Mouse (Mus musculus): ENCODE measurements around the gene Tmem185b.
A peak's percentile ranks its signal among the peaks of the same experiment; 100 is the strongest.

Gene Tmem185b

GRCm38 (mm10) chr1:119503181-119503580 is 22.8 kb upstream of the Tmem185b start:
- no peak for DNase-seq (ENCODE audit: low read depth)

GRCm38 (mm10) chr1:119503808-119504207 is 22.2 kb upstream of the Tmem185b start:
- no peak for DNase-seq (ENCODE audit: low read depth)

- DNase-seq (ENCODE audit: low read depth): peak; percentile 96
These were observed 21.5 kb upstream of the Tmem185b start, which contains the start of gene Ralb for GRCm38 (mm10) chr1:119504260-119505062. Gene Ralb (minus strand): TSS chr1:119504794.

- DNase-seq (ENCODE audit: low read depth): no peak
These were observed 20.0 kb upstream of the Tmem185b start for GRCm38 (mm10) chr1:119505951-119506350.

- no peak for DNase-seq (ENCODE audit: low read depth)
These were observed 17.4 kb upstream of the Tmem185b start for GRCm38 (mm10) chr1:119508548-119508947.

GRCm38 (mm10) chr1:119509474-119509873 is 16.5 kb upstream of the Tmem185b start:
- no peak for DNase-seq (ENCODE audit: low read depth)

- DNase-seq (ENCODE audit: low read depth): no peak
These were observed 15.6 kb upstream of the Tmem185b start for GRCm38 (mm10) chr1:119510409-119510808.

- no peak for DNase-seq (ENCODE audit: low read depth)
These were observed 15.1 kb upstream of the Tmem185b start for GRCm38 (mm10) chr1:119510857-119511256.

- DNase-seq (ENCODE audit: low read depth): no peak
These were observed 7.9 kb upstream of the Tmem185b start for GRCm38 (mm10) chr1:119518060-119518459.

GRCm38 (mm10) chr1:119518786-119519185 is 7.2 kb upstream of the Tmem185b start:
- no peak for DNase-seq (ENCODE audit: low read depth)

- no peak for DNase-seq (ENCODE audit: low read depth)
These were observed 6.7 kb upstream of the Tmem185b start for GRCm38 (mm10) chr1:119519286-119519685.

GRCm38 (mm10) chr1:119521029-119521428 is 4.9 kb upstream of the Tmem185b start:
- DNase-seq (ENCODE audit: low read depth): no peak

- no peak for DNase-seq (ENCODE audit: low read depth)
These were observed 4.3 kb upstream of the Tmem185b start for GRCm38 (mm10) chr1:119521681-119522080.

GRCm38 (mm10) chr1:119522726-119523125 is 3.2 kb upstream of the Tmem185b start:
- no peak for DNase-seq (ENCODE audit: low read depth)

GRCm38 (mm10) chr1:119523369-119523768 is 2.6 kb upstream of the Tmem185b start:
- DNase-seq (ENCODE audit: low read depth): no peak

GRCm38 (mm10) chr1:119523826-119524225 is 2.1 kb upstream of the Tmem185b start:
- DNase-seq (ENCODE audit: low read depth): no peak

- no peak for DNase-seq (ENCODE audit: low read depth)
These were observed 936 bp upstream of the Tmem185b start for GRCm38 (mm10) chr1:119525004-119525444.

GRCm38 (mm10) chr1:119530941-119531340 is 5.0 kb downstream of the Tmem185b start:
- DNase-seq (ENCODE audit: low read depth): no peak

- no peak for DNase-seq (ENCODE audit: low read depth)
These were observed 6.2 kb downstream of the Tmem185b start for GRCm38 (mm10) chr1:119532165-119532564.

- DNase-seq (ENCODE audit: low read depth): no peak
These were observed 7.3 kb downstream of the Tmem185b start for GRCm38 (mm10) chr1:119533093-119533805.

- no peak for DNase-seq (ENCODE audit: low read depth)
These were observed 8.4 kb downstream of the Tmem185b start for GRCm38 (mm10) chr1:119534341-119534740.

- DNase-seq (ENCODE audit: low read depth): no peak
These were observed 10.2 kb downstream of the Tmem185b start for GRCm38 (mm10) chr1:119536122-119536521.

GRCm38 (mm10) chr1:119537651-119538050 is 11.7 kb downstream of the Tmem185b start:
- DNase-seq (ENCODE audit: low read depth): no peak
